Mouse (Mus musculus): ENCODE results near the gene Rapgef5. TPM values are rescaled to one million over a fixed set of nuclear protein-coding genes. Genes with fewer than 3 reads are reported as not detected.

Rapgef5 gene
- polyA plus RNA-seq, 1 experiment from 2014 or later = 5.6 TPM

GRCm38 (mm10) chr12:117770211-117770610 lies 253.9 kb downstream of the Rapgef5 start:
- no peak overlapping the region for H3K4me2 ChIP-seq (replicated peaks; ENCODE audit: low read depth)
- H3K27ac ChIP-seq (replicated peaks) = no peak overlapping the region
- DNase-seq (ENCODE audit: low spot score) (no peak), ATAC-seq (ENCODE audit: low FRiP score, low TSS enrichment) (no peak)
- H3K27me3 ChIP-seq (ENCODE audit: control insufficient read depth, insufficient read depth, low read length) = no peaks in the 10 kb centered on the region
- no peak overlapping the region for H3K4me3 ChIP-seq (ENCODE audit: low read depth, low read length)
- 49% methylated on average over 2 of the region's 2 CpGs for WGBS
- H3K36me3 ChIP-seq (ENCODE audit: control insufficient read depth, insufficient read depth, low read length) = no peaks in the 10 kb centered on the region
- no peaks in the 10 kb centered on the region for H3K4me1 ChIP-seq (replicated peaks; ENCODE audit: control insufficient read depth, insufficient read depth)
- no peaks in the 10 kb centered on the region for H3K9me3 ChIP-seq (ENCODE audit: control insufficient read depth, low read length)
- H3K9ac ChIP-seq (ENCODE audit: low read length) = no peak overlapping the region
- no peak for TF ChIP-seq CTCF (IDR thresholded peaks at IDR 0.05; ENCODE audit: low read depth)

- Histone ChIP-seq H3K9me3 (ENCODE audit: control insufficient read depth, low read length) (no peaks in the 10 kb centered on the region), H3K36me3 (ENCODE audit: control insufficient read depth, insufficient read depth, low read length) (no peaks in the 10 kb centered on the region), H3K4me1 (replicated peaks; ENCODE audit: control insufficient read depth, insufficient read depth) (no peaks in the 10 kb centered on the region), H3K27ac (replicated peaks) (no peak overlapping the region), H3K4me3 (ENCODE audit: low read depth, low read length) (no peak overlapping the region), H3K27me3 (ENCODE audit: control insufficient read depth, insufficient read depth, low read length) (no peaks in the 10 kb centered on the region), H3K4me2 (replicated peaks; ENCODE audit: low read depth) (no peak overlapping the region), H3K9ac (ENCODE audit: low read length) (no peak overlapping the region)
- DNase-seq (ENCODE audit: low spot score) (no peak), ATAC-seq (ENCODE audit: low FRiP score, low TSS enrichment) (no peak)
- TF ChIP-seq CTCF (IDR thresholded peaks at IDR 0.05; ENCODE audit: low read depth) = no peak
- TF ChIP-seq EP300 (optimal IDR thresholded peaks at IDR 0.05) = no peak
- WGBS = 87% methylated on average over 4 of the region's 4 CpGs
These were observed 254.9 kb downstream of the Rapgef5 start for GRCm38 (mm10) chr12:117771156-117771555.

GRCm38 (mm10) chr12:117772638-117773037 lies 256.4 kb downstream of the Rapgef5 start:
- TF ChIP-seq EP300 (optimal IDR thresholded peaks at IDR 0.05) (no peak), CTCF (IDR thresholded peaks at IDR 0.05; ENCODE audit: low read depth) (peak; percentile 80)
- WGBS = 6% methylated on average over 2 of the region's 2 CpGs
- no peak overlapping the region for H3K9ac ChIP-seq (ENCODE audit: low read length)
- H3K4me2 ChIP-seq (replicated peaks; ENCODE audit: low read depth) = no peak overlapping the region
- H3K36me3 ChIP-seq (ENCODE audit: control insufficient read depth, insufficient read depth, low read length) = no peaks in the 10 kb centered on the region
- no peaks in the 10 kb centered on the region for H3K9me3 ChIP-seq (ENCODE audit: control insufficient read depth, low read length)
- ATAC-seq (ENCODE audit: low FRiP score, low TSS enrichment) = peak; percentile 45; the same call in 1 of the 2 replicates
- H3K27me3 ChIP-seq (ENCODE audit: control insufficient read depth, insufficient read depth, low read length) = no peaks in the 10 kb centered on the region
- DNase-seq (ENCODE audit: low spot score) = peak; percentile 73
- H3K4me1 ChIP-seq (replicated peaks; ENCODE audit: control insufficient read depth, insufficient read depth) = no peaks in the 10 kb centered on the region
- H3K4me3 ChIP-seq (ENCODE audit: low read depth, low read length) = no peak overlapping the region
- H3K27ac ChIP-seq (replicated peaks) = no peak overlapping the region

- ATAC-seq (ENCODE audit: low FRiP score, low TSS enrichment) = no peak
- H3K4me1 ChIP-seq (replicated peaks; ENCODE audit: control insufficient read depth, insufficient read depth) = no peaks in the 10 kb centered on the region
- DNase-seq (ENCODE audit: low spot score) = no peak
These were observed 260.6 kb downstream of the Rapgef5 start for GRCm38 (mm10) chr12:117776841-117777240.

GRCm38 (mm10) chr12:117781360-117781759 lies 265.1 kb downstream of the Rapgef5 start:
- H3K9me3 ChIP-seq (ENCODE audit: control insufficient read depth, low read length) = no peaks in the 10 kb centered on the region
- DNase-seq (ENCODE audit: low spot score) (no peak), ATAC-seq (ENCODE audit: low FRiP score, low TSS enrichment) (no peak)
- H3K4me2 ChIP-seq (replicated peaks; ENCODE audit: low read depth) = no peak overlapping the region
- H3K36me3 ChIP-seq (ENCODE audit: control insufficient read depth, insufficient read depth, low read length) = no peaks in the 10 kb centered on the region
- no peak overlapping the region for H3K9ac ChIP-seq (ENCODE audit: low read length)
- 9% methylated on average over 2 of the region's 2 CpGs for WGBS
- no peak overlapping the region for H3K27ac ChIP-seq (replicated peaks)
- TF ChIP-seq EP300 (optimal IDR thresholded peaks at IDR 0.05) = no peak
- no peak overlapping the region for H3K4me3 ChIP-seq (ENCODE audit: low read depth, low read length)
- H3K27me3 ChIP-seq (ENCODE audit: control insufficient read depth, insufficient read depth, low read length) = no peaks in the 10 kb centered on the region
- no peaks in the 10 kb centered on the region for H3K4me1 ChIP-seq (replicated peaks; ENCODE audit: control insufficient read depth, insufficient read depth)

More at GRCm38 (mm10) chr12:117776841-117777240, 260.6 kb downstream of the Rapgef5 start:
- TF ChIP-seq CTCF (IDR thresholded peaks at IDR 0.05; ENCODE audit: low read depth) (no peak), EP300 (optimal IDR thresholded peaks at IDR 0.05) (no peak)
- Histone ChIP-seq H3K9ac (ENCODE audit: low read length) (no peak overlapping the region), H3K4me2 (replicated peaks; ENCODE audit: low read depth) (no peak overlapping the region), H3K27ac (replicated peaks) (no peak overlapping the region), H3K27me3 (ENCODE audit: control insufficient read depth, insufficient read depth, low read length) (no peaks in the 10 kb centered on the region), H3K4me3 (ENCODE audit: low read depth, low read length) (no peak overlapping the region), H3K36me3 (ENCODE audit: control insufficient read depth, insufficient read depth, low read length) (no peaks in the 10 kb centered on the region), H3K9me3 (ENCODE audit: control insufficient read depth, low read length) (no peaks in the 10 kb centered on the region)
- WGBS = 60% methylated on average over 5 of the region's 5 CpGs

GRCm38 (mm10) chr12:117783426-117783825 lies 267.1 kb downstream of the Rapgef5 start:
- TF ChIP-seq EP300 (optimal IDR thresholded peaks at IDR 0.05) (no peak), CTCF (IDR thresholded peaks at IDR 0.05; ENCODE audit: low read depth) (no peak)
- Histone ChIP-seq H3K36me3 (ENCODE audit: control insufficient read depth, insufficient read depth, low read length) (no peaks in the 10 kb centered on the region), H3K27ac (replicated peaks) (no peak overlapping the region), H3K9me3 (ENCODE audit: control insufficient read depth, low read length) (no peaks in the 10 kb centered on the region), H3K27me3 (ENCODE audit: control insufficient read depth, insufficient read depth, low read length) (no peaks in the 10 kb centered on the region), H3K4me1 (replicated peaks; ENCODE audit: control insufficient read depth, insufficient read depth) (no peaks in the 10 kb centered on the region), H3K4me3 (ENCODE audit: low read depth, low read length) (no peak overlapping the region), H3K4me2 (replicated peaks; ENCODE audit: low read depth) (no peak overlapping the region), H3K9ac (ENCODE audit: low read length) (no peak overlapping the region)
- ATAC-seq (ENCODE audit: low FRiP score, low TSS enrichment) (no peak), DNase-seq (ENCODE audit: low spot score) (no peak)
- WGBS = 68% methylated on average over 1 of the region's 1 CpGs

Data from stomach, postnatal 0 days (tissue).